Mouse (Mus musculus) retina, postnatal 1 day (tissue): ENCODE data around the gene Ccdc40.

Experiments
- DNase-seq: peaks from one replicate; pipeline ENCODE4 v3.0.0-alpha.2; 2012

Gene Ccdc40

DNA sequence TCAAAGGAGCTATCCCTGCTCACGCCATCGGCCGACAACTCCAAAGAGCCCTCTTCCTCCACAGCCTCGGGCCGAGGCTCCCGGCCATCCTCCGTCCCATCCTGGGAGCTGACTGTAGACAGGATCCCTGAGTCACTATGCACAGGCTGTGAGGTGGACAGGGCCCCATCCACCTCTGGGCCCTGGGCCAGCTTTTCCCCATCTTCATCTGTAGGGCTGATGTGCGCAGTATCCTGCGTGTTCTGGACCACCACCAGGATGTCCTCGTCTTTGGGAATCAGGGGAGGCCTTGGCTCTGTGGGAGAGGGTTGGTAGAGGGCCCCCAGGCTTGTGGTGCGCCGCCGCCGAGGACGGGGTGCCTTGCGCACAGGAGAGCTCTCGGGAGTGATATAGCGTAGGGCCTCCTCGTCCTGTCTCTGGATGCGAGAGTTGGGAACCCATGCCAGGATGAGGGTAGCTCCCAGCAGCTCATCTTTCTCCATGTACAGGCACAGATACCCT lies 19.5 kb upstream of the Ccdc40 start:
- no peak for DNase-seq

GRCm38 (mm10) chr11:119209371-119210025 lies 18.9 kb upstream of the Ccdc40 start:
- DNase-seq = no peak

- DNase-seq = no peak
Observed at GRCm38 (mm10) chr11:119210321-119211100, 17.9 kb upstream of the Ccdc40 start.

DNA sequence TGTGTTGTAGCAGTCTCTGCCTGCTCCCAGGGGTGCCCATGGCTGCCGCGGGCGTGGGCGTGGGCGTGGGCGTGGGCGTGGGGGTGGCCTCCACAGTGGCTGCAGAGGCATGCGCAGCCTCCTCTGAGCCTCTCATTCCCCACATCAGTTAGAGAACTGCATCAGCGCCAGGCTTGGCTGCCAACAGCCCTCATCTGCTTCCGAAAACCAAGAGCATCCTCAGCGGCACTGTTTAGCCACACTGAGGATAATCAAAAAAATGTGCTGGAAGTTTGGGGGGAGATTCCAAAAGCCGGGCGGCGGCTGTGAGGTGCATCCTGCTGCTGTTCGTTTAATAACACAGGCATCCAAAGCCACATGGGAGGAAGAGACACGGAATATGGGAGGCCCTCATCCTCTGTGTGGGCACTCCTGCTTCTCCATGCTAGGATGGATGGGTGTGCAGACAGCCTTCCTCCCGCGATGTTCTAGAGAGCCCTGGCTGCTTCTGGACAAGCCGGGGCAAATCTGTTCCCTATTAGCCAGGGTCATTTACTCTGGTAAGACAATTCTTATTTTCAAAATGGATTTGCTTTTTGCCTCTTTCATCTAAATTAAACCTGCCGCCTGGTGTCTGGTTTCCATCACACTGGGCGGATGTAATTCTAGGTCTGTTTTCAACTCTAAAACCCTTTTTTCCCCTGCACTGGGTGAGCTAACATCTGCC lies 16.6 kb upstream of the Ccdc40 start:
- DNase-seq = no peak

- DNase-seq = peak; percentile 35
Observed at GRCm38 (mm10) chr11:119213166-119213885, 15.0 kb upstream of the Ccdc40 start.

DNA sequence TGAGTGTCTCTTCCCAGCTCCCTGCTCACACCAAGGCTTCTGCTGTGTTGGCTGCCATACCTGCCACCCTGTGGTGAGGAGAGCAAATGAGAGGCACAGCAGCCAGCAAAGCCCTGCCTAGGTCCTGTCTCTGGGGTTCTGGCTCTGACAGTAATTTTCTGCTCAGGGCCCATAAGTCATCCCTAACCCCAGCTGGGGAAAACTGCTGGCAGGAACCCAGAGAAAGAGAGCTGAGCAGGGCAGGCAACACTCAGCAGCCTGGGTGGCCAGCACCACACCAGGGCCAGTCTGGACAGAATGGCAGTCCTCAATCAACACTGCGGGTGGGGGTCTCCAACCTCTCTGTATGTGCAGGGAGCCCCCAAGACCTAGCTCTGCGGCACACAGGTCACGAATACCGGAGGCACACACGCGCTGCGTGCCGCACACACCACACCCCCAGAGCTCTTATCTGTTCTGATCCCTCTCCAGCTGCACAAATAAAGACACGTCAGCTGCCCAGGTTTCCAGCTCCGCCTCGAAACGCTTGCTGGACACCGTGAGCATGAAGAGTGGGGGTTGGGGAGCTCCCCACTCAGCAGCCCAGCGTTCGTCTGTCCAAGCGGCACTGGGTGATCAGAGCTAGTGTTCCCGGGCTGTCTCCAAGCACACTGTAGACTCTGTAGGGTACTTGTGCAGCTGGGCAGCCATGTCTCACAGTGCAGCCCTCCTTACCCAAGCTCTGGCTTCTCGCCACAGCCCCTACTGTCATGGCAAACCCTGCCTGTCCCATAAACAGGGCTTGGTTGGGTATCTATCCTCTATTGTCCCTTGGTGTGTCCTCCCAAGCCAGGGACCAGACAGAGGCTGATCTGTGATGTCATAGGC lies 13.1 kb upstream of the Ccdc40 start:
- DNase-seq = peak; percentile 82

DNA sequence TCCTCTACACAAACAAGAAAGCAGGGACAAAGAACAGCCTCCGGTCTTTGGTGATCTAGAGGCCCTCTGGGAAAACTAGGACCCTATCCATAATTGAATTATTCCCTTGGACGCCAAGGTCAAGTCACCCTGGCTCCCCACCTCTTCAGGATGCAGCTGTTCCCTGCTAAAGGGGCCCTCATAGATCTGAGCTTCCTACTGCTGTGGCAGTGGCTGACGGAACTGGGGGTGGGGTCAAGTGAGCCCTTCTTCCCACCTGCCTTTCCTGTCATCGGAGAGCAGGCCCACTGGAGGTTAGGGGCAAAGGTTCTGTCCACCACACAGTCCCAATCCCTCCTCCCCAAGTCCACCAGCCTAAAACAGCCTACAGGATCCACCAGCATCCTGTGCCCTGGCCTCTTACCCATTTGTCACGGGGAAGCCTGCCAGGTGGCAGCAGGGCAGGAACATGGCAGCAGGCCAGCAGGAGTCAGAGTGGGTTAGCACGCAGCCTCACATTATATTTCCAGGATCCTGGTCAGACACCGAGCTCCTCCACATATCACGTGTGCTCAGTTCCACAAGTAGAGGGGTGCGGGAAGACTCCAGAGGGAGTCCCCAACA lies 12.4 kb upstream of the Ccdc40 start:
- DNase-seq = no peak

- DNase-seq = no peak
Observed at GRCm38 (mm10) chr11:119217861-119218260, 10.5 kb upstream of the Ccdc40 start.

GRCm38 (mm10) chr11:119219816-119220465 lies 8.4 kb upstream of the Ccdc40 start:
- DNase-seq = peak; percentile 69

DNA sequence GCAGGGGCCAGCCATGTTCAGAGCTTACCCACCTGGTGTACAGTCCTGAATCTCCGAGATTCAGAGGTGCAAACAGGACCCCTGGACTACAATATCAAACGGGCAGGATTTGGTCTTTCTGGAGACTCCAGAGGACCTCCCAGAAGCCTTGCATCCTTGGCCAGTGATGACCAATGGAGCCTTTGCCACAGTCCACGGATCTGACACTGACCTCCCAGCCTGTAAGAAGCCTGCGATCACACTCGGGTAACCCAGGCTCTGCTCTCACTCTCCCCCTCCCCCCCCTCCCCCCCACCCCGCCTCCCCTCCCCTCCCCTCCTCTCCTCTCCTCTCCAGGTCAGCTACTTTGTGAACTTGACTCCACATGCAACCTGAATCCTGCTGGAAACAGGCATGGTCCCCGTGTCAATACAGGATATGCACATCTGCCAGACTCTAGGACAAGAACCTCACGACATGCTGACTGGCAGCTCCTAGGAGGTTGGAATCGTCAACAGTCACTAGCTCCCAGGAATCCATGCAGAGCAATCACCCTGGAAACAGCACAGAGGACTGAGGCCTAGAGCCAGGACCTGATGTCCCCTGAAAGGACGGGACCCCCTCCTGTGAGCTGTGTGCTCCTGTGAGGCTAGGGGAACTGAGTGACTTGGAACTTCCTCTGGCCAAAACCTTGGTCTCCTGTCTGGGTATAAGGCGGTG lies 6.4 kb upstream of the Ccdc40 start:
- no peak for DNase-seq

- no peak for DNase-seq
Observed at GRCm38 (mm10) chr11:119223124-119223890, 5.1 kb upstream of the Ccdc40 start.

- DNase-seq = no peak
Observed at GRCm38 (mm10) chr11:119224926-119225325, 3.4 kb upstream of the Ccdc40 start.

DNA sequence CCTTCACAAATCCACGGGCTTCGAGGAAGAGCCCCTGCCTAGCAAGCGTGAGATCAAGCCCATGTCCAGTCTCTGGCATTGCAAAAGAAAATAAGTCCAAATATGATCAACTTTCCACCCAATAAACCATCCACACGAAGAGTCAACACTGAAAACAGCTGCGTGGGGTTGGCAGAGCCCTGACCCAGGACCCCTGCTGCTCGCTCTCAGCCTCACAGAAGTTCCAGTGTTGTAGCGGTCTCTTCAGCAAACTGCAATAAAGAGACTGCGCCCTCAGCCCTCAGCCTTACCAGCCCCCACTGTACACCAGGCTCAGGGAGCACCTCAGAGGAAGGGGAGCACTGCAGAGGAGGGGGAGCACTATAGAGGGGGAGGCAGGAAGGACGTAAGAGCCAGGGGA lies 2.7 kb upstream of the Ccdc40 start:
- DNase-seq = no peak

DNA sequence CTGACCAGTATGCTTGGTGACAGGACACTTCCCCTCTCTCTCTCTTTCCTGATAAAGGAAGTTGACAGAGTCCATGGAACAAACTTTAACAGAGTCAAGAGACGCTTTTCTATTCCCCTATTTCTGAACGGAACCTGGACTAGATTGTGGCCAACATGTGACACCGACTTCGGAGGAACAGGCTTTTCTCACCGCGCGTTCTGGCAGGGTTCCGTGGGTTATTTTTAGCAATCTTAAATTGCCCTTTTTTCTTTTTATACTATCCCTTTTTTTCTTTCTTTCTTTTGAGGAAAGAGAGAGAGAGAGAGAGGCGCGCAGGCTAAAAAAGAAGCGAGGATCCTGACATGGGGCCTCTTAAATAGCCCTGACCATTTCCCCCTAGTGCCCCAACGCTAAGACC lies 781 bp upstream of the Ccdc40 start:
- no peak for DNase-seq

DNA sequence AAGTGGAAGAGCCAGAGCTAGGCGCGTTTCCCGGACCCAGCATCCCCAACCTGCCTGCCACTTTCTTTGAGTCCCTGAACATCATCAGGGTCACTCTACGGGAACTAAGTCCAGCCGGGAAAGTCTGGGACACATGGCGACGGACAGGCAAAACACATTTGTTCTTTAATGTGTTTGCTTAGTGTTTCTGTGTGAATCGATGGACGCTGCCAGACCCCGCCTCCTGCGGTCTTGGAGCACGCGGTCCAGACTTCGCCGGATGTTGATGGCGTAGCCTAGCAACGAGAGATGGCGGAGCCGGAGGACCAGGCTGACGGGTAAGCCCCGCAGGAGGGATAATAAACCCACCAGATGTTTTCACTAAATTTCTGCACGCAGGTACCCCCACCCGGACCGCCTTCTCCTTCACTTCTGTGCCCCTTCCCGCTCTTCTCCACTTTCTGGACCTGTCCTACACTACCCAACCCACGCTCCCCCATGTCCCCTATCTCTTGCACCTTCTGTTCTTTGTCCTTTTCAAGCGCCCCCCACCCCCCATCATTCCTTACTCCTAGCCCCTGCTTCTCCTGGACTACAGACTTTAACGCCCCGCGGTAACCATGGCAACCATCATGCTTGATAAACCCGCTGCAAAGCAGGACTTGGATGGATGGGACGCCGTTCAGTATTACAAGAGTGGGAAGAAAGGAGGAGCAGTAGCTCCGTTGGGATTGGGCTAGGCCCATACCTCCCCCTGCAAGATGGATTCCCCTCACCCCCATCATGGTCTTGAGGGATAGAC lies 664 bp downstream of the Ccdc40 start:
- DNase-seq = peak; percentile 90

GRCm38 (mm10) chr11:119234770-119235169 lies 6.4 kb downstream of the Ccdc40 start:
- no peak for DNase-seq

GRCm38 (mm10) chr11:119235596-119235995 lies 7.2 kb downstream of the Ccdc40 start:
- peak; percentile 81 for DNase-seq

GRCm38 (mm10) chr11:119236354-119236753 lies 8.0 kb downstream of the Ccdc40 start:
- no peak for DNase-seq

- DNase-seq = no peak
Observed at GRCm38 (mm10) chr11:119237007-119237406, 8.6 kb downstream of the Ccdc40 start.
